Mouse (Mus musculus) limb, embryonic 10.5 days (tissue): Measurements from ENCODE around the gene Gm26741. TPM values are rescaled to one million over a fixed set of nuclear protein-coding genes. Genes with fewer than 3 reads are reported as not detected.
"Not testable (repeated sequence)": the region's sequence is repeated elsewhere in the genome, so short reads cannot be mapped to it uniquely, and the experiment has no call there.

Experiments used
- DNase-seq: peaks from one replicate; pipeline ENCODE4 v3.0.0-alpha.2; 2017; ENCODE audit warnings: low spot score
- H3K27ac ChIP-seq: fragments of 300-500 bp; sonication (generic); 2 replicates; pipeline ENCODE4 v1.5.1; 2016; ENCODE audit warnings: mild to moderate bottlenecking
- H3K27me3 ChIP-seq: fragments of 300-500 bp; sonication (generic); 2 replicates; pipeline ENCODE4 v1.6.1; 2016; ENCODE audit warnings: low read depth, mild to moderate bottlenecking; ENCODE audit not compliant: poor library complexity, severe bottlenecking
- H3K36me3 ChIP-seq: fragments of 300-500 bp; sonication (generic); 2 replicates; pipeline ENCODE4 v1.6.1; 2016; ENCODE audit warnings: mild to moderate bottlenecking, moderate library complexity
- H3K4me1 ChIP-seq: fragments of 300-500 bp; sonication (generic); 2 replicates; pipeline ENCODE4 v1.6.1; 2016
- H3K4me3 ChIP-seq: fragments of 300-500 bp; sonication (generic); 2 replicates; pipeline ENCODE4 v1.5.1; 2016; ENCODE audit warnings: mild to moderate bottlenecking, moderate library complexity
- H3K9me3 ChIP-seq: fragments of 300-500 bp; sonication (generic); replicated peaks from 2 replicates; pipeline ENCODE4 v1.6.1; 2016; ENCODE audit warnings: mild to moderate bottlenecking
- WGBS: fragments of 180-500 bp; shearing (Covaris S2); methylation state at CpG from one replicate; pipeline ENCODE4 v1.1.7; 2016; 5-methylcytosine and 5-hydroxymethylcytosine counted together
- polyA plus RNA-seq: library from polyadenylated mRNA; unstranded; fragments of >200 nt; fragmentation: Nextera tagmentation; extraction: Ambion mirVana; gene quantifications from 2 replicates; pipeline ENCODE4 v1.2.1, GENCODE M21; 2016

The Gm26741 gene
- not detected in 2 replicates for polyA plus RNA-seq

GRCm38 (mm10) chr10:52358467-52358866, at the start of gene Gm26741:
Gm26741 (plus strand) TSS chr10:52358767.
- no peak within 1 kb of the TSS for H3K4me3 ChIP-seq
- no peaks in the 10 kb centered on the region for H3K4me1 ChIP-seq
- no peak for DNase-seq
- no peaks in the 10 kb centered on the region for H3K9me3 ChIP-seq
- peaks cover 29% of the 10 kb centered on the region for H3K36me3 ChIP-seq
- no peaks in the 10 kb centered on the region for H3K27me3 ChIP-seq
- no peak within 1 kb of the TSS for H3K27ac ChIP-seq
- WGBS: 92% methylated on average over 2 of the region's 2 CpGs

GRCm38 (mm10) chr10:52309196-52309595, 49.4 kb upstream of the Gm26741 start:
- no peak overlapping the region for H3K27ac ChIP-seq
- WGBS: 82% methylated on average over 8 of the region's 8 CpGs
- no peak overlapping the region for H3K4me3 ChIP-seq
- peaks cover 45% of the 10 kb centered on the region for H3K36me3 ChIP-seq
- no peaks in the 10 kb centered on the region for H3K9me3 ChIP-seq
- H3K4me1 ChIP-seq: no peaks in the 10 kb centered on the region
- no peaks in the 10 kb centered on the region for H3K27me3 ChIP-seq
- DNase-seq: no peak

GRCm38 (mm10) chr10:52319506-52320286, 38.9 kb upstream of the Gm26741 start:
- Histone ChIP-seq H3K36me3 (peaks cover 47% of the 10 kb centered on the region), H3K27me3 (no peaks in the 10 kb centered on the region), H3K4me3 (no peak overlapping the region), H3K4me1 (no peaks in the 10 kb centered on the region), H3K27ac (no peak overlapping the region), H3K9me3 (no peaks in the 10 kb centered on the region)
- WGBS: 96% methylated on average over 28 of the region's 28 CpGs
- no peak for DNase-seq

- H3K9me3 ChIP-seq: no peaks in the 10 kb centered on the region
- WGBS: 91% methylated on average over 3 of the region's 3 CpGs
- H3K4me3 ChIP-seq: no peak overlapping the region
- no peak for DNase-seq
- H3K4me1 ChIP-seq: no peaks in the 10 kb centered on the region
- no peaks in the 10 kb centered on the region for H3K27me3 ChIP-seq
- no peak overlapping the region for H3K27ac ChIP-seq
- peaks cover 30% of the 10 kb centered on the region for H3K36me3 ChIP-seq
These were observed 36.6 kb upstream of the Gm26741 start for GRCm38 (mm10) chr10:52321918-52322317.

GRCm38 (mm10) chr10:52331007-52331406, 27.6 kb upstream of the Gm26741 start:
- H3K9me3 ChIP-seq: no peaks in the 10 kb centered on the region
- H3K27me3 ChIP-seq: no peaks in the 10 kb centered on the region
- H3K36me3 ChIP-seq: peaks cover 6% of the 10 kb centered on the region
- DNase-seq: no peak
- H3K4me3 ChIP-seq: no peak overlapping the region
- WGBS: 2% methylated on average over 1 of the region's 1 CpGs
- no peak overlapping the region for H3K27ac ChIP-seq
- H3K4me1 ChIP-seq: no peaks in the 10 kb centered on the region

- not testable (repeated sequence) for H3K27me3 ChIP-seq, H3K27ac ChIP-seq, DNase-seq, H3K4me1 ChIP-seq, H3K4me3 ChIP-seq, H3K9me3 ChIP-seq
- peaks cover 80% of the 10 kb centered on the region for H3K36me3 ChIP-seq
- WGBS: 92% methylated on average over 4 of the region's 4 CpGs
These were observed 15.2 kb upstream of the Gm26741 start for GRCm38 (mm10) chr10:52343324-52343723.

- peaks cover 72% of the 10 kb centered on the region for H3K36me3 ChIP-seq
- no peaks in the 10 kb centered on the region for H3K4me1 ChIP-seq
These were observed 5.4 kb upstream of the Gm26741 start for GRCm38 (mm10) chr10:52353184-52353583.

GRCm38 (mm10) chr10:52360241-52360735, 1.7 kb downstream of the Gm26741 start:
- no peak for DNase-seq
- no peaks in the 10 kb centered on the region for H3K4me1 ChIP-seq
- WGBS: 99% methylated on average over 4 of the region's 4 CpGs
- H3K4me3 ChIP-seq: no peak overlapping the region
- no peaks in the 10 kb centered on the region for H3K9me3 ChIP-seq
- peaks cover 19% of the 10 kb centered on the region for H3K36me3 ChIP-seq
- H3K27ac ChIP-seq: no peak overlapping the region
- no peaks in the 10 kb centered on the region for H3K27me3 ChIP-seq

More at GRCm38 (mm10) chr10:52353184-52353583, 5.4 kb upstream of the Gm26741 start:
- 77% methylated on average over 9 of the region's 9 CpGs for WGBS
- H3K27ac ChIP-seq: no peak overlapping the region
- DNase-seq: no peak
- H3K27me3 ChIP-seq: no peaks in the 10 kb centered on the region
- no peaks in the 10 kb centered on the region for H3K9me3 ChIP-seq
- H3K4me3 ChIP-seq: no peak overlapping the region

- no peaks in the 10 kb centered on the region for H3K9me3 ChIP-seq
- no peaks in the 10 kb centered on the region for H3K27me3 ChIP-seq
- H3K4me3 ChIP-seq: no peak overlapping the region
- H3K36me3 ChIP-seq: peaks cover 12% of the 10 kb centered on the region
- 93% methylated on average over 9 of the region's 9 CpGs for WGBS
- H3K4me1 ChIP-seq: no peaks in the 10 kb centered on the region
- no peak overlapping the region for H3K27ac ChIP-seq
- no peak for DNase-seq
These were observed 2.5 kb downstream of the Gm26741 start for GRCm38 (mm10) chr10:52360862-52361609.

- Histone ChIP-seq H3K4me3 (no peak overlapping the region), H3K27me3 (no peaks in the 10 kb centered on the region), H3K4me1 (no peaks in the 10 kb centered on the region), H3K9me3 (no peaks in the 10 kb centered on the region), H3K27ac (no peak overlapping the region), H3K36me3 (0 out of 2 replicates have a peak, but pooled peaks cover 5% of the 10 kb centered on the region)
- DNase-seq: no peak
- WGBS: 93% methylated on average over 4 of the region's 4 CpGs
These were observed 9.8 kb downstream of the Gm26741 start for GRCm38 (mm10) chr10:52368376-52368775.

GRCm38 (mm10) chr10:52373834-52374233, 15.3 kb downstream of the Gm26741 start:
- Histone ChIP-seq H3K36me3 (0 out of 2 replicates have a peak, but pooled peaks cover 2% of the 10 kb centered on the region), H3K27me3 (no peaks in the 10 kb centered on the region), H3K27ac (no peak overlapping the region), H3K9me3 (no peaks in the 10 kb centered on the region), H3K4me3 (no peak overlapping the region), H3K4me1 (no peaks in the 10 kb centered on the region)
- WGBS: 87% methylated on average over 4 of the region's 4 CpGs
- no peak for DNase-seq

GRCm38 (mm10) chr10:52374651-52375050, 16.1 kb downstream of the Gm26741 start:
- DNase-seq: no peak

GRCm38 (mm10) chr10:52376422-52376821, 17.9 kb downstream of the Gm26741 start:
- Histone ChIP-seq H3K27me3 (no peaks in the 10 kb centered on the region), H3K27ac (no peak overlapping the region), H3K9me3 (no peaks in the 10 kb centered on the region), H3K4me1 (peaks cover 16% of the 10 kb centered on the region), H3K36me3 (0 out of 2 replicates have a peak, but pooled peaks cover 2% of the 10 kb centered on the region), H3K4me3 (no peak overlapping the region)
- DNase-seq: no peak
- WGBS: 96% methylated on average over 2 of the region's 2 CpGs

More at GRCm38 (mm10) chr10:52374651-52375050, 16.1 kb downstream of the Gm26741 start:
- H3K27me3 ChIP-seq: no peaks in the 10 kb centered on the region
- H3K27ac ChIP-seq: no peak overlapping the region
- H3K36me3 ChIP-seq: 0 out of 2 replicates have a peak, but pooled peaks cover 2% of the 10 kb centered on the region
- no peaks in the 10 kb centered on the region for H3K9me3 ChIP-seq
- no peak overlapping the region for H3K4me3 ChIP-seq
- H3K4me1 ChIP-seq: 0 out of 2 replicates have a peak, but pooled peaks cover 4% of the 10 kb centered on the region
